Mouse (Mus musculus) Patski (cell line): ENCODE results near the gene Chd2. TPM values are rescaled to one million over a fixed set of nuclear protein-coding genes. Genes with fewer than 3 reads are reported as not detected.

ENCODE experiments used
- ATAC-seq: fragments of 100-300 bp; one replicate; pipeline ENCODE4 v1.8.0; 2021
- CTCF ChIA-PET: fragments of 350-600 bp; sonication (Branson Sonifier 250); formaldehyde crosslinking; loops from one replicate; lab custom pipeline; 2022; ENCODE audit warnings: inconsistent platforms; lab: Charles Lee
- POLR2A ChIA-PET: fragments of 350-600 bp; sonication (Branson Sonifier 250); formaldehyde crosslinking; loops from one replicate; lab custom pipeline; 2022; ENCODE audit warnings: antibody characterized with exemption, inconsistent platforms; lab: Charles Lee
- DNase-seq: peaks from one replicate; pipeline ENCODE4 v3.0.0-alpha.2; 2011; ENCODE audit warnings: low read depth, low spot score
- H3K27me3 ChIP-seq: fragments of 371-371 bp; one replicate; pipeline ENCODE4 v1.5.1; 2021
- CTCF ChIP-seq: fragments of 100-300 bp; IDR thresholded peaks from one replicate; pipeline ENCODE4 v1.5.1; 2021
- in situ Hi-C: fragments of 300-500 bp; cut with MboI; formaldehyde crosslinking; loops from 3 replicates; pipeline ENCODE4 v1.11.1; 2018; ENCODE audit warnings: low pct_unique_long_range_greater_than_20kb, mixed read lengths
- polyA plus RNA-seq: library from polyadenylated mRNA; unstranded; gene quantifications from one replicate; pipeline ENCODE4 v1.2.3, GENCODE M21; 2021

Gene Chd2
- polyA plus RNA-seq, 1 experiment from 2014 or later = 23.4 TPM

DNA sequence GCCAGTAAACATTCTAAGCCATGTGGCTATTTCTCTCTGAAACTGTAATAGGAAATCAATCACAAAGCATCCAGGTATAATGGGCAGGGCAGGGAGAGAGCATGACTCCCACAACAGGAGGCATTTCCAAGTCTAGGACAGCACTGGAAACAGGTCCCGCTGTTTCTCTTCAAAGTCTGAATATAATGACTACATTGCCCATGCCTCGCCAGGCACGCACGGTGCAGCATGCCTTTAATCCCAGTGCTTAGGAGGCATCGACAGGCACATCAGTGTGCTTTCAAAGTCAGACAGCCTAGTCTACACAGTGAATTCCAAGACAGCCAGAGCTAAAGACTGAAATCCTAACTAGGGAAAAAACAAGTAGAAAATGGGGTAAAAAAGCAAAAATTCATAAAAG, 24.8 kb downstream of the Chd2 start:
- H3K27me3 ChIP-seq = no peaks in the 10 kb centered on the region
- no peak for TF ChIP-seq CTCF
- in situ Hi-C loops = no loop called here
- DNase-seq = no peak
- no peak for ATAC-seq
- ChIA-PET CTCF (no interaction called here), POLR2A (no interaction called here)

DNA sequence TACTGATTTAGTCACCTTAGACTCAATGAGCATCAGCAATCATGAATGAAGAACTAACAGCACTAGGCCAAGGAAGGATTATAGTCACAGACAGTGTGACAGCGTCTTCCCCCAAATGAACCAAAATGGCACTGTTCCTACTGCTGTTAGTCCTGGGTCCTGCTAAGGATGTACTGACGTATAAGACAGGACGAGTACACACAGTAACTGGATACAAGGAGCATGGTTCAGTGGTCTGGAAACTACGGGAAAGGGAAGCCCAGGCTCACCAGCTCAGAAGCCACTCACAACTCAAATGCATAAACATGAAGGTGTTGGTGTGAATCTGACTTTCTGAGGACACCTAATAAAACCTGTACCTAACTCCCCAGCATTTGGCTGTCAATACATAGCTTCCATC, 27.1 kb downstream of the Chd2 start:
- no peak for DNase-seq
- in situ Hi-C loops = no loop called here
- H3K27me3 ChIP-seq = no peaks in the 10 kb centered on the region
- ATAC-seq = no peak
- ChIA-PET POLR2A (no interaction called here), CTCF (no interaction called here)
- no peak for TF ChIP-seq CTCF

DNA sequence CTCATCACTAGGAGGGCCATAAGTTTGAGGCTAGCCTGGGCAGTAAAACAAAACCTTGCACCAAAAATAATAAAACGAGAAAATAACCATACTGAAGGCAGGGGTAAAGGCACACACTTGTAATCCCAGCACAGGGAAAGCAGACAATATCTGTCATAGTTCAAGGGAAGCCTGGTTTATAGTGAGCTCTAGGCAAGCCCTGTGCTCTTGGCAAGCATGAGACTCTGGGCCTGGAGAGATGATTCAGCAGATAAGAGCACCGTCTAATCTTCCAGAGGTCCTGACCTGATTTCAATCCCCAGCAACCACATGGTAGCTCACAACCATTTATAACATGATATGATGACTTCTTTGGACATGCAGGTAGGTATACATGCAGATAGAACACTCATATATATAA, 29.2 kb downstream of the Chd2 start:
- no peak for TF ChIP-seq CTCF
- in situ Hi-C loops = no loop called here
- ChIA-PET CTCF (interaction anchor here (0.9 to 1.1 kb wide), 3 partner anchors 18 to 116 kb away, joined by 3 read pairs; no protein-coding TSS in a partner anchor), POLR2A (no interaction called here)
- DNase-seq (no peak), ATAC-seq (no peak)
- H3K27me3 ChIP-seq = no peaks in the 10 kb centered on the region

DNA sequence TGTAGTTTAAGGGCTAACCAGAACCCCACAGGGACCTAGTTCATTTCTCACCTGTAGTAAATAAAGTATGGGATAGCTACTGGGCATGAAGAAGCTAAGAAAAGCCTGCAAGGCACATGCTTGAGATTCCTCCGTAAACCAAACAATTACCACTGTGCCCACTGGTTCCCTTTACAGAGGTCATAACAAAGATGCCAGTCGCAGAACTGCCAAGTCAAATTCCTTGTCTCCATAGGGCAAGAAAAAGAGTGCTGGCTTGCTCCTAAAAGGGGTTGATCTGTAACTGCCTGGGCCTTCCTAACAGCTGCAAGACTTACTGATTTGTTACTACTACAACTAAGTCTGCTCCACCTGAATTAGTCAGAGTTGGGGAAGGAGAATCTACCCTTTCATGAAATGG, 32.9 kb downstream of the Chd2 start:
- CTCF ChIA-PET = interaction anchor here (0.8 kb wide), 1 partner anchor 15 kb away, joined by 3 read pairs; no protein-coding TSS in a partner anchor
- no peaks in the 10 kb centered on the region for H3K27me3 ChIP-seq
- ATAC-seq (peak; percentile 57), DNase-seq (no peak)
- in situ Hi-C loops = no loop called here
- no peak for TF ChIP-seq CTCF
- POLR2A ChIA-PET = interaction anchor here (1.1 to 1.8 kb wide), 2 partner anchors 9 to 11 kb away, joined by 3 to 5 read pairs; no protein-coding TSS in a partner anchor

DNA sequence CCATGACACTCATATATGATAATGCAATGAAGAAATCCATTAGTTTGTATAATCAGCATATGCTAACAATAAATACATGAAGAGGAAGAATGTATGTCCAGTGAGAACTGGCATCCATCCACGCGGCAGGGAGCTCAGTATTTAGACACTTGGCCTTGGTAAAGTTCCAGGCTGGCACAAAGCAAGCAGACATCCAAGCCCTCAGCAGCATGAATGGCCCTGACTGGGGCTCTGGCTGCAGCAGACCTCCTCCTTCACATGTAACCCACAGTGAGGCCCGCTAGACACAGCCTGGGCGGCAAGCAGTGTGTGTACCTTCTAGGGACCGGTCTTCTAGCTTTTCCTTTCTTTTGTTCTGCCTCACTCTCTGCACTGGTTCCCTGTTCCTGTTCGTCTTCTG, 34.1 kb downstream of the Chd2 start:
- DNase-seq = no peak
- CTCF ChIA-PET = interaction anchor here (1.6 kb wide), 1 partner anchor 17 kb away, joined by 4 read pairs; no protein-coding TSS in a partner anchor
- POLR2A ChIA-PET = interaction anchor here (1.8 kb wide), 1 partner anchor 9 kb away, joined by 5 read pairs; no protein-coding TSS in a partner anchor

DNA sequence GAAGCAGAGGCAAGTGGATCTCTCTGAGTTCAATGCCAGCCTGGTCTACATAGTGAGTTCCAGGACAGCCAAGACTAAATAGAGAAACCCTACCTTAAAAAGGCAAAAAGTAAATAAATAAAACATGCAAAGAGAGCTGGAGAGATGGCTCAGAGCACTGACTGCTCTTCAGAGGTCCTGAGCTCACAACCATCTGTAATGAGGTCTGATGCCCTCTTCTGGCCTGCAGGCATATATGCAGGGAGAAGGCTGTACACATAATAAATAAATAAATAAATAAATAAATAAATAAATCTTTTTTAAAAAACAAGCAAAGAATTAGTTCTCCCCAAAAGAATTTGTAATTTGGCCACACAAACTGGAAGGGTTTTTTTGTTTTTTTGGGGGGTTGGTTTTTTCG, 34.8 kb downstream of the Chd2 start:
- no peak for DNase-seq
- no peak for ATAC-seq
- in situ Hi-C loops = no loop called here
- ChIA-PET CTCF (interaction anchor here (1.6 kb wide), 1 partner anchor 18 kb away, joined by 4 read pairs; no protein-coding TSS in a partner anchor), POLR2A (no interaction called here)
- peak; percentile 47 for TF ChIP-seq CTCF
- no peaks in the 10 kb centered on the region for H3K27me3 ChIP-seq

More for the DNA sequence above, 34.1 kb downstream of the Chd2 start:
- in situ Hi-C loops = no loop called here
- H3K27me3 ChIP-seq = no peaks in the 10 kb centered on the region
- no peak for TF ChIP-seq CTCF
- no peak for ATAC-seq

DNA sequence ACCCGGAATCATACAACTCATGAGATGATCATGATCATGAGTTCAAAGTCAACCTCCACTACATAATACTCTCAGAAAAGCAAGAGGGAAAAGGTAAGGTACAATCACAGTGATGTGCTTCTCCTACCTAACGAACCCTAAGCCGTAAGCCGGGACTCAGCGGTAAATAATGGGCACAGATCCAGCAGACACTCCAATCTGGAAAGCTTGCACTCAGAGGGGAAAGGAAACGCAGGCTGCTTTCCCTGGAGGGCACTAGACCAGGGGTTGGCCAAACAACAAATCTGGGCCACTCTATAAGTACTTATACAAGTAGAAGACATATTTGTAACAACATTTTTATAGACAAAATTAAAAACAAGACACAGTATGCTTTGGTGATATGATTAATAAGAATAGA, 36.4 kb downstream of the Chd2 start:
- DNase-seq (no peak), ATAC-seq (no peak)
- no peak for TF ChIP-seq CTCF
- H3K27me3 ChIP-seq = no peaks in the 10 kb centered on the region
- ChIA-PET POLR2A (no interaction called here), CTCF (interaction anchor here (1.8 kb wide), 1 partner anchor 11 kb away, joined by 8 read pairs; no protein-coding TSS in a partner anchor)
- in situ Hi-C loops = no loop called here

DNA sequence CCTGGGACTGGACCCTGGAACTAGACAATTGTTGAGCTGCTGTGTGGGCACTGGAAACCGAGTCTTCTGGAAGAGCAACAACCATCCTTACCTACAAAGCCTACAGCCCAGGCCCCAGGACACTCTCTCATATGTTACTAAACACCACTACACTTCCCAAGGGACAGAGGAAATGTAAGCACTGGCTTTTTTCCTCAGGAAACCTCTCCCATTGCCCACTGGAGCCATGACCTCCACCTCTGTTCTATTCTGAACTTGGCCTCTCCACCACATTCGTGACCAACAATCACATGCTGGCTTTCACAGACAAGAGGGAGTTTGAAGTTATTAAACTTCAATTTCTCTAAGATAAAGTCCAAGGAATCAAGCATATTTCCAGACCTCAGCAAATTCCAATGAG, 43.4 kb downstream of the Chd2 start:
- POLR2A ChIA-PET = interaction anchor here (1.5 kb wide), 1 partner anchor 10 kb away, joined by 5 read pairs; no protein-coding TSS in a partner anchor
- CTCF ChIA-PET = interaction anchor here (0.6 to 1.5 kb wide), 2 partner anchors 57 to 130 kb away, joined by 3 read pairs; no protein-coding TSS in a partner anchor
- in situ Hi-C loops = no loop called here
- TF ChIP-seq CTCF = no peak
- ATAC-seq (no peak), DNase-seq (no peak)
- H3K27me3 ChIP-seq = no peaks in the 10 kb centered on the region

DNA sequence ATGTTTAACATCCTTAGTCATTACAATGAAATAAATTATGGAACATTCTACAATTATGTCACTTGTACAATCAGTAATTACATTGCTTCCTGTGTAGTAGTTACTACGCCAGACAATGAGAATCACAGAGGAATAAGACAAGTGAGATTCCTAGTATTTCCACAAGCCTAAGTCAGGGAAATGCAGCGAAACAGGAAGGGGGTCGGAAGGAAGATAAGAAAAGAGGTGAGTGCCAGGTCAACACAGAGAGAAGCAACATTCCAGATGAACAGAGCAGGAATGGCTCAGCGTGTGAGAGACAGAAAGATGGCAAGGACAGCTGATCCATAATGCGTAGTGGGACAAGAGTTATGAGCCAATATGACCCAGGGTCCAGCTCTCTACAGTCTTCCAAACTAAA, 52.4 kb downstream of the Chd2 start:
- POLR2A ChIA-PET = interaction anchor here (0.5 to 0.7 kb wide), 2 partner anchors 136 to 545 kb away, joined by 3 read pairs; no protein-coding TSS in a partner anchor
- H3K27me3 ChIP-seq = no peaks in the 10 kb centered on the region
- TF ChIP-seq CTCF = no peak
- CTCF ChIA-PET = interaction anchor here (1.2 to 2.0 kb wide), 3 partner anchors 12 to 38 kb away, joined by 3 to 5 read pairs (median 3); no protein-coding TSS in a partner anchor
- in situ Hi-C loops = no loop called here
- no peak for DNase-seq
- ATAC-seq = no peak

DNA sequence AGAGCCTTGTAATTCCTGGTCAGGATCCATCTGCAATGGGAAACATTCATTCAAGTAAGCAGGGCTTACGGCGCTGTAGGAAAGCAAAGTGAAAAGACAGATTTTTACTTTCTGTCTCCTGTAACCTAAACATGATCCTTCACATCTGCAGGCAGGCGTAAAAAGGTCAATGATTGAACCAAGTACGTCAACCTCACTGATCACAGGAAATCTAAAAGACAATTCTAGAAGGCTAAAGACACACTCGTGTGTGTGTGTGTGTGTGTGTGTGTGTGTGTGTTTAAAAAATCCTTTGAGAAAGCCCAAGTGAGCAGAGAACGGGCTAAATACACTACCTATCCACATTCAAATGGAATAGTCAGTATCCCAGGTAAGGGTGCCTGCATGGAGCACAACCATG, 60.5 kb downstream of the Chd2 start:
- no peaks in the 10 kb centered on the region for H3K27me3 ChIP-seq
- in situ Hi-C loops = no loop called here
- TF ChIP-seq CTCF = no peak
- ChIA-PET CTCF (no interaction called here), POLR2A (no interaction called here)
- ATAC-seq (no peak), DNase-seq (no peak)

DNA sequence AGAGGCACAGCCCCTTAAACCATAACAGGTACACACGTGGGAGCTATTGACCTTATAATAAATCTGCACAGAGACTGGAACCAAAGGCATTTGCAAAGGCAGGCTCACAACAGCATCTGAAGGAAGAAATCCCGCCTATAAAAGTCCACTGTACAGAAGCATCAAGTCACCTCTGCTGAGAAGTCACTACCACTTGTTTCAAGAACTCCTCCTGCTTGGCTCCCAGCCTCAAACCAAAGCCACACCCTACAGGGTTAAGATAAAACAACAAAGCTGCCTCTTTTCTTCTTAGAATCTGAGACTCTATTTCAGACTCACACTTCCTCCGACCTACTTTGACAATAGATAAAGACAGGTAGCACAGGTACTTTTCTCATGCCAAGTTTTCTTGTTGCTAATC, 62.1 kb downstream of the Chd2 start:
- in situ Hi-C loops = no loop called here
- CTCF ChIA-PET = no interaction called here
- DNase-seq = no peak
- POLR2A ChIA-PET = interaction anchor here (0.6 kb wide), 1 partner anchor 8 kb away, joined by 3 read pairs; no protein-coding TSS in a partner anchor
- TF ChIP-seq CTCF = no peak
- no peak for ATAC-seq
- H3K27me3 ChIP-seq = no peaks in the 10 kb centered on the region
